Mouse (Mus musculus): ENCODE measurements around the gene Cnr2.

- TF ChIP-seq ZNF384 (IDR thresholded peaks at IDR 0.05; ENCODE audit: low read depth, low read length) = no peak
- no peak for TF ChIP-seq CHD2 (IDR thresholded peaks at IDR 0.05; ENCODE audit: low read depth, low read length)
- no peak for TF ChIP-seq MAFK (IDR thresholded peaks at IDR 0.05; ENCODE audit: insufficient read depth, low read depth, low read length)
Measured at GRCm38 (mm10) chr4:135902606-135903242, 7.5 kb downstream of the Cnr2 start.
